Mouse (Mus musculus) lung, adult 18-20 months (tissue): ENCODE data around the gene Mrpl12.
A peak's percentile ranks its signal among the peaks of the same experiment; 100 is the strongest.

Source experiments
- DNase-seq, 2 experiments: peaks; one replicate each; pipeline ENCODE4 v3.0.0; 2022; ENCODE audit warnings: mixed read lengths in 2 of 2

Gene Mrpl12

GRCm38 (mm10) chr11:120483448-120483934, 922 bp upstream of the Mrpl12 start:
- no peak for DNase-seq

DNA sequence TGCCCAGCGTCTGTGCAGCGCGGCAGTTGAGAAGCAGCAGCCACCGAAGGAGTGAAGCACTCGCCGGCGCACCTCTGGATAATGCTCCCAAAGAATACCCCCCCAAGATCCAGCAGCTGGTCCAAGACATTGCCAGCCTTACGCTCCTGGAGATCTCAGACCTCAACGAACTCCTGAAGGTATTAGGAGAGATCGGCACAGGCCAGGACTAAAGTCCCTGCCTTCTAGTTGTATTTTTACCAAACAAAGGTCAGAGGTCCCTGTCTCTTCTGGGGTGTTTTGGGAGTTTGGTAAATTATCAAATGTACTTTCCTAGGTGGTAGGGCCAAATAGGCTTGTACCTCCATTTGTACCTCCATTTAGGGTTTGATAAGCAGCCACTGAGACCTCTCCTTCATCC, 838 bp downstream of the Mrpl12 start:
- DNase-seq, result no peak

GRCm38 (mm10) chr11:120488516-120488915, 4.1 kb downstream of the Mrpl12 start:
- DNase-seq, result no peak

DNA sequence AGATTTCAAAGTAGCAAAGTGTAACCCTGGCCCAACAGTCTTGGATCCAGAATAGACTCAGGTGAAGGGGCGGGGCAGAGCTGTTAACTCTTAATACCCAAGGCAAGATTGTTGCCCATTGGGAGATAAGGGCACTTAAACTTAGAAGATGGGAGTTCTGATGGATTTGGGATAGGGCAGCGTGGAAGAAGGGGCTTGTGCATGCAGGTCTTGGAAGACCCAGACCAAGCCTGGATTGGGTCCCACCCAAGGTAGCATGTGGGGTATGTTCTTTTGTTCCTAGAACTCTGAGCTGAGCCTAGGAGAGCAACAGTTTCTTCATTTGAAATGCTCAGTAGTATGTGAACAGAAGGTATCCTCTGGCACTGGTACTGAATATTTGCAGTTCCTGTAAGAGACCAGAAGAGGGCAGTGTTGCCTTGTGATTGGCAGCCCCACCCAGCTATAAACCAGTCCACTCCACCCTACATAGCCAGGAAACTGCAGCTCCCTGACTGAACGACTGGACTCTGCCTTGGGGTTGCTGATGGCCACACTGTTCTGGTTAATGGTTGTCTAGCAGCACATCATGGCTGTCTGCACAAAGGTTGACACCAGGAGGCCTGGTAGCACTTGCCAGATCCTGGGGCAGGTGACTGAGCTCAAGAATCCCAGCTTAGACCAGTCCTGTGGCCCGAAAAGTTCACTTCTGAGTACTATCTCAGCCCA, 4.8 kb downstream of the Mrpl12 start:
- DNase-seq, result peak; percentile 71 to 79

GRCm38 (mm10) chr11:120490291-120491046, 6.1 kb downstream of the Mrpl12 start:
- DNase-seq, result peak; percentile 55 to 70

DNA sequence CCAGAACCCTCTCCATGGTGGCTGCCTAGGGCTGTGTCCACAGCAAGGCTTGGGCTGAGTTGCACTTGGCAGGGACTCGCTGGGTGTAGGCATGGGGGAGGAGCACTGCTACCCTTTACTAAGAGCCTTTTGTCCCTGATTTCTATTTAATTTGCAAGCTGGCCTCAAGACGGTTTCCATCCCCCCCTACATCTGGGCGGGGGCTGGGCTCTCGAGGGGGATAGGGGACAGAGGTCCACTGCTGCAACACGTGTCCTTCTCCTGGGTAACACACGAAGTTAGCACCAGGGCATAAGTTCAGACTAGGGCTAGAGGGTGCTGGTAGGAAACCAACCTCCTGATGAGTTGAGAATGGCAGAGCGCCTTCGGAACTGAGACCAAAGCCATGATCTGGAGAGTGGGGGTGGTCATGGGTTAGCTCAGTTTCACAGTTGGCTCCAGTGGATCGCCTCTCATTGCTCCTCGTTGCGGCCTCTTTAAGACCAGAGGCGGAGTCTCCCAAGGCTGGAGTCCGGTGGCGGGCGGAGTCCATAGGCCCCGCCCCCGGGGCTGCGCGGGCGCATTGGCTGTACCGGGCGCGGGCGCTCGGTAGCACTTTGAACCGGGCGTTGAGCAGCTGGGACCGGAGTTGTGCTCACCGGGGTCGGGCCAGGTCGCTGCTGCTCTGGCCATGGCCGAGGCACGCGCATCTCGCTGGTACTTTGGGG, 7.1 kb downstream of the Mrpl12 start, which contains the start of gene Slc25a10:
Slc25a10 (plus strand) TSS at position 524 of the 707 bp plus-strand sequence.
- DNase-seq, result peak; percentile 91 to 92

GRCm38 (mm10) chr11:120492024-120492877, 7.8 kb downstream of the Mrpl12 start:
- peak; percentile 62 to 66 for DNase-seq

DNA sequence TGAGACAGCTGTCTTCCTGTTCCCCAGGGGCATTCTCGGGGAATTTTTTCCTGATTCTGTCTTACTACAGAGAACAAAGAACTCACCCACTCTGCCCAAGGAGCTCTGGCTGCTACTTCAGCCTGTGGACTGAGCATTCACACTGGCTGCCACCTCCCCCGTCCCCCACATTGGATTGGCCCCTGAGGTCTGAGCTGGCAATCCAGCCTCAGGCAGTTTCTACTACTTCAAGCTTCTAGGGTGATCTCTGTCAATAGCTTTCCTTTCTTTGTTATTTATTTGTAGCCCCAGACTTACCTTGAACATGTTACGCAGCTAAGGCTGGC, 8.4 kb downstream of the Mrpl12 start:
- no peak for DNase-seq

DNA sequence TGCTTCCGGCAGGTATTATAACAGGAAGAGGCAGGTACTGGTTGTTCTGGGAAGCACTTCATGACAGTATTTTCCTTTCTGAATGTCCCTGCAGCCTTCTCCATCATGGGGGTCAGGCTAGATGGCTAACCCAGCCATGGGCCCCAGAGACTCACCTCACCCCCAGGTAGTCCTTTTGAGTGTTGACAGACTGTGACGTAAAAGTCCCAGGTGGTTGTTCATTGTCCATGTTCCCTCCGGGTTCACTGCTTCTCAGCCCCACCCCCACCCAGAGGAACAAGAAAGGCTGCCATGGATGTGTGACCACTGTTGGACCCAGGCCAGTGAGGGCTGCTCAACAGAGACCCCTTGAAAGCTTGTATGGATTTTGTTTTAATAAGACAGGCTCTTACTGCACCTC, 8.9 kb downstream of the Mrpl12 start:
- DNase-seq, result peak in 1 of 2 experiments; percentile 45

- DNase-seq, result no peak
These were observed 9.5 kb downstream of the Mrpl12 start for GRCm38 (mm10) chr11:120493911-120494310.

GRCm38 (mm10) chr11:120497436-120497835, 13.0 kb downstream of the Mrpl12 start:
- no peak for DNase-seq

DNA sequence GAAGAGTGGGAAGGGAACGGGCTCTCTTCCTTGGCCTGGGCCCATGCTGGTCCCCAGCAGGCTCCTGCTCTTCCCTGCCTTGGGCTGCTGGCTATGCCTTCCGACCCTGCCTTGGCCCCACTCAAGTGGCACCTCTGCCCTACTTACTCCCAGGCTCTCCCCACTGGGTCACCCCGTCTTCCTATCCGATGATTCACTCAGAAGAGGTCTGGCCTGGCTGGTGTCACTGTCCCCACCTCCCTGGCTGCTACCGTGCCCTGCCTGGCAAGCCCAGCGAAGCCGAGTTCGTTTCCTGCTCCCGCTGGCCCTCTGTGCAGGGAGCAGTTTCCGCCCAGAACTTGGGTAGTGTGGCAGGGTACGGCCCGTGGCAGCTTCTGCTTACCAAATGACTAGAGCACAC, 13.8 kb downstream of the Mrpl12 start:
- no peak for DNase-seq

- DNase-seq, result no peak
These were observed 14.5 kb downstream of the Mrpl12 start for GRCm38 (mm10) chr11:120498891-120499290.

DNA sequence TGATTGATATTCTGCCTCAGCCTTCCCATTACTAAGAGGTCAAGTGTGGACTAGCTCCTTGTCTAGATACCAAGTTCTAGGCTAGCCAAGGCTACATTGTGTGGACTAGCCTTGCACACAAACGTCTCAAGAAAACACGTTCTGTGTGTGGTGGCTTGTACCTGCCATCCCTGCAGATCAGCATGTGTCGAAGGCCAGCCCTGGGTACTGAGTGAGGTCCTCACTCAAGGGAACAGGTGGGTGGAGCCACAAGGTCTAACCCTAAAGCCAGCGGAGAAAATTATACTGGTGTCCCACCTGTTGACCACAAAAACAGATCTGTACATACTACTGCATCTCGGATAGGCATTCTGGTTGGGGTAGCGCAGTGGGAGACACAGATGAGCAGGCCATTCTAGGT, 15.5 kb downstream of the Mrpl12 start:
- DNase-seq, result no peak

GRCm38 (mm10) chr11:120500357-120500756, 15.9 kb downstream of the Mrpl12 start:
- DNase-seq, result peak; percentile 86 to 92

DNA sequence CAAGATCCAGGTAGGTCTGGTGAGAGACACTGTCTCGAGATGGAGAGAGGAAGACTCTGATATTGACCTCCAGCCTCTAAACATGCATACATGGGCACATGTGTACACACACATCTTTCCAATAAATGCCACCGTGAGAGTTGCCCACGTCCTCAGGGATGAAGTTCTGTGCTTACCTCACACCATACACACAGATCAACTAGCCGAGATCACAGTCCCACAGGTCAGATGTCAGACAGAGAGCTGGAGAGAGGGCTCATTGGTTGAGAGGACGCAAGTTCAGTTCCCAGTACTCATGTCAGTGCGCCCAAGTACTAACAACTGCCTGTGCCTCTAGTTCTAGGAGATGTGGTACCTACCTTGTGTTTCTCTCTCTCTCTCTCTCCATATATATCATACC, 16.6 kb downstream of the Mrpl12 start:
- no peak for DNase-seq

- no peak for DNase-seq
These were observed 17.3 kb downstream of the Mrpl12 start for GRCm38 (mm10) chr11:120501701-120502100.

DNA sequence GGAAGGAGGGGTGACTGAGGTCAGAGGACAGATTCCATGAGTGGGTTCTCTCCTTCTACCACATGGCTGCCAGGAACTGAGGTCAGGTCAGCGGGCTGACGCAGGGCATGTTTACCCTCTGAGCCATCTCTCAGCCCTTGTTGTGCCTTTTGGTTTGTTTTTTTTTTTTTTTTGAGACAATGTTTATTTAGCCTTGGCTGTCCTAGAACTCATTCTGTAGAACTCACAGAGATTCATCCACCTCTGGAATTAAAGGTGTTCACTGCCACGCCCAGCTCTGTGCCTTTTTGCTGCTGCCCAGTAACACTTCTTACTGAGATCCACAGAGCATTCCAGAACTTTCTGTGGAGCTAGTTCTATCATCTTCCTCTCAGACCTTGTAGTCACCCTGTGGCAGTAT, 21.2 kb downstream of the Mrpl12 start:
- no peak for DNase-seq

GRCm38 (mm10) chr11:120506899-120507298, 22.5 kb downstream of the Mrpl12 start:
- DNase-seq, result peak; percentile 66 to 81

DNA sequence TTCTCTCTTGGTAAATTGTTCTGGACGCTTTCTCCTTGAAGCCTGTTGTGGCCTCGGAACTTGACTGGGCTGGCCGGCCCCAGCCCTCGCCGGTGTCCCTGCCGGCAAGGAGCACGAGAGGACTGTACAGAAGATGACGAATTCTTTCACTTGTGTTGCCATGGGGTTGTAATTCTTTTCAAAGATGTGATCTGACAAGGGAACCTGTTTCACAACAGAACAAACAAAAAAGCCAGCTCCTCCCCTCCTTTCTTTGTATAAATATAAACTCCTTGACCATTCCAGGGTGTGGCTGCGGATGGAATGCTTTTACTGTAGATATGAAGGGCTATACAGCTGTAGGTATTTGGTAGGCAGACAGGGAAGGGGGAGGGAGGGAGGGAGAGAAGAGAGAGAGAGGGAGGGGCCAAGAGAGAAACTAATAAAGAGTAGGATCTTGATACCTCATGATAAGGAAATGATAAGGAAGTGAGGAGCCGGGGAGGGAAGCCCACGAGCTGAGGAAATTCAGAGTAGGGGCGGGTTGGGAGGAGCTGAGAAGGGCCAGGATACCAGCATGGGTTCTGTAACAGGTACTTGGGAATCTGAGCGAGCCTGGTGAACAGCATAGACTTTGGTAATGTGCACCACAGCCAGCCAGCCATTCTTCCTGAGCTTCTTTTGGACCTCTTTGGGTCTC, 23.3 kb downstream of the Mrpl12 start:
- DNase-seq, result peak; percentile 64 to 83

DNA sequence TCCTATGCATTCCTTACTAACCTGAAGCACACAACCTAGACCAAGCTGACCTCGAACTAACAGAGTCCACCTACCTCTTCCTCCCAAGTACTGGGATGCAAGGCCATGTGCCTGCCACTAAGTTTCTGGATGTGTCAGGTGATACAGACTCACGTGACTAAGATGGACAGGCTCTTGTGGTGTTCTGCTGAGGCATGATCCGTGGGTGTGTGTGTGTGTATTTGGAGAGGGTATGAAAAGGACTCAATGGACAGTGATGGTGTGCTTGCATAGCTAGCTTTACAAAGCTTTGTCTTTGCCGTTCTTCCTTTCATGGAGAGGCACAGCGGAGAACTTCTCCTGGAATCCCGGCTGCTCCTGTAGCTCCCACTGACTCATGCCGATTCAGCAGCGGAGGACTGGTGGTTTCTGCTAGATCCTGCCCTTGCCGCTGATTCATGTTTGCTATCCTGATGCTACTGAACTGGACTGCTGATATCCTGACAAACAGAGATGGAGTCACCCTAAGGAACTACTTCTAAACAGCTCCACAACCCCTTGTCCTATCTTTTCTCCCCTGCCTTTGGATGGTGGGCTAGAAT, 24.0 kb downstream of the Mrpl12 start:
- no peak for DNase-seq

DNA sequence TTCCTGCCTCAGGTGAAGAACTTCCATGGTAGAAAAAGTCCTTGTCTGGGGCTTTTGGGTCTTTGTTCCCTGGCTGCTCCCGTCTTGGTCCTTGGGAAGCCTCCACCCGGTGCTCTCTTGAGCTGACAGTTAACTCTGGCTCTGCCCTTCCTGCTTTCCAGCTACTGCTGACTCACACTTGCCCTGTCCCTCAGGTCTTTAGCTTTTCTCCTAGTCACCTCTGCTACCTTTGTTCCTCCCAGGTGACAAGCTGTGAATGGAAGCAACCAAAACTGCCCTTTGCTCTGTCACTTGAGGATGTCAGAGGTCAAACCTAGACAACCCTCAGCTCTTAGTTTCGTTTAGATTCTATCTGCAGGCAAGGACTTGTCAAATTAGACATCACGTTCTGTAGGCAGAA, 25.5 kb downstream of the Mrpl12 start:
- no peak for DNase-seq
